Mouse (Mus musculus): Measurements from ENCODE around the gene Asb12. TPM values are rescaled to one million over a fixed set of nuclear protein-coding genes. Genes with fewer than 3 reads are reported as not detected.

Gene Asb12
- 0.14 and 0.39 TPM in 2 replicates for polyA plus RNA-seq (2012; rRNA removed)

GRCm38 (mm10) chrX:95557887-95558286, at the start of gene Asb12, which contains the start of gene Pfn5:
Gene Asb12 (minus strand): TSS chrX:95557987.
Gene Pfn5 (plus strand): TSS chrX:95558104.

DNA sequence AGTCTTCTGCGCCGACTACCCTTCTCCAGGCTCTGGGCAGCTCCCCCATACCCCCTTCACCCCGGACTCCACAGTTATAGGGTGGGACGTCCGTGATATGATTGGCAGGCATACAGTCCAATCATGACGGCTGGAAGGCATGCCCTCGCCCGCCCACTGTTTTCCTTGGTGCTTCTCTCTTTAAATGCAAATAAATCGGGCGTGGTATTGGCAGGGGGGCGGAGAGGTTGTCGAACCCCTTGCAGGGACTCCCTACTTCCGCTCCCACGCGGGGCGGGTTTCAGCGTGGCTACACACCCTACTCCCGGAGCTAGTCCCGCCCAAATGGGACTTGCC, 113.0 kb downstream of the Asb12 start, which contains the start of gene Amer1:
Gene Amer1, minus strand, starts transcription at position 97 of the 336 bp plus-strand sequence.

Other genes starting within 250 kb of the Asb12 start
- 8.7 and 8.8 TPM in 2 replicates for gene Amer1, start 113.1 kb downstream of the Asb12 start, polyA plus RNA-seq (2012; rRNA removed)
- not detected in 2 replicates for gene Pfn5, start 117 bp upstream of the Asb12 start, polyA plus RNA-seq (2012; rRNA removed)
- gene Zc4h2, start 100.5 kb upstream of the Asb12 start, polyA plus RNA-seq (2012; rRNA removed): 49.5 and 59.6 TPM in 2 replicates
- gene Zc3h12b, start 153.7 kb upstream of the Asb12 start, polyA plus RNA-seq (2012; rRNA removed): 2.0 and 2.4 TPM in 2 replicates